Mouse (Mus musculus) hindbrain, embryonic 12.5 days (tissue): Measurements from ENCODE around the gene Sprn. TPM values are rescaled to one million over a fixed set of nuclear protein-coding genes. Genes with fewer than 3 reads are reported as not detected.
"Not testable (repeated sequence)": the region's sequence is repeated elsewhere in the genome, so short reads cannot be mapped to it uniquely, and the experiment has no call there.

ENCODE experiments used
- ATAC-seq: fragments of 200-750 bp; cut with Nextera tagmentation; 2 replicates; pipeline ENCODE4 v1.8.0; 2017; ENCODE audit warnings: moderate TSS enrichment; ENCODE audit not compliant: low FRiP score
- H3K27ac ChIP-seq: fragments of 300-500 bp; sonication (generic); 2 replicates; pipeline ENCODE4 v1.5.1; 2016; ENCODE audit warnings: mild to moderate bottlenecking
- H3K27me3 ChIP-seq: fragments of 300-500 bp; sonication (generic); 2 replicates; pipeline ENCODE4 v1.6.1; 2016; ENCODE audit warnings: mild to moderate bottlenecking
- H3K36me3 ChIP-seq: fragments of 300-500 bp; sonication (generic); 2 replicates; pipeline ENCODE4 v1.6.1; 2016; ENCODE audit warnings: mild to moderate bottlenecking
- H3K4me1 ChIP-seq: fragments of 300-500 bp; sonication (generic); 2 replicates; pipeline ENCODE4 v1.6.1; 2016
- H3K4me2 ChIP-seq: fragments of 300-500 bp; sonication (generic); replicated peaks from 2 replicates; pipeline ENCODE4 v1.6.1; 2016; ENCODE audit warnings: mild to moderate bottlenecking
- H3K4me3 ChIP-seq: fragments of 300-500 bp; sonication (generic); 2 replicates; pipeline ENCODE4 v1.5.1; 2016; ENCODE audit warnings: mild to moderate bottlenecking
- H3K9ac ChIP-seq: fragments of 300-500 bp; sonication (generic); 2 replicates; pipeline ENCODE4 v1.6.1; 2016; ENCODE audit warnings: mild to moderate bottlenecking, moderate library complexity
- H3K9me3 ChIP-seq: fragments of 300-500 bp; sonication (generic); replicated peaks from 2 replicates; pipeline ENCODE4 v1.6.1; 2016; ENCODE audit warnings: mild to moderate bottlenecking
- WGBS: fragments of 180-500 bp; shearing (Covaris S2); methylation state at CpG from one replicate; pipeline ENCODE4 v1.1.7; 2016; 5-methylcytosine and 5-hydroxymethylcytosine counted together
- polyA plus RNA-seq: library from polyadenylated mRNA; unstranded; fragments of >200 nt; fragmentation: Nextera tagmentation; extraction: Ambion mirVana; gene quantifications from 2 replicates; pipeline ENCODE4 v1.2.1, GENCODE M21; 2016

The Sprn gene
- polyA plus RNA-seq, 1 experiment from 2014 or later: 4.6 TPM

- Histone ChIP-seq H3K4me3 (peak within 1 kb of the TSS; percentile 80), H3K4me1 (peaks cover 8% of the 10 kb centered on the region), H3K4me2 (peak within 1 kb of the TSS; percentile 92), H3K9me3 (no peaks in the 10 kb centered on the region), H3K9ac (peak within 1 kb of the TSS; percentile 87), H3K27me3 (no peaks in the 10 kb centered on the region), H3K36me3 (no peaks in the 10 kb centered on the region), H3K27ac (peak within 1 kb of the TSS; percentile 79)
- 2% methylated on average over 39 of the region's 39 CpGs for WGBS
- ATAC-seq: peak; percentile 97
Observed at GRCm38 (mm10) chr7:140137135-140138020, 17.3 kb downstream of the Sprn start, which contains the start of gene Mtg1. Gene Mtg1 (plus strand): TSS chr7:140137564.

- 93% methylated on average over 5 of the region's 5 CpGs for WGBS
- no peaks in the 10 kb centered on the region for H3K9me3 ChIP-seq
- H3K36me3 ChIP-seq: no peaks in the 10 kb centered on the region
- H3K4me1 ChIP-seq: peaks cover 8% of the 10 kb centered on the region
- no peak overlapping the region for H3K4me3 ChIP-seq
- H3K9ac ChIP-seq: no peak overlapping the region
- no peaks in the 10 kb centered on the region for H3K27me3 ChIP-seq
- no peak overlapping the region for H3K27ac ChIP-seq
- H3K4me2 ChIP-seq: no peak overlapping the region
- ATAC-seq: no peak
Observed at GRCm38 (mm10) chr7:140135106-140135770, 19.4 kb downstream of the Sprn start.

DNA sequence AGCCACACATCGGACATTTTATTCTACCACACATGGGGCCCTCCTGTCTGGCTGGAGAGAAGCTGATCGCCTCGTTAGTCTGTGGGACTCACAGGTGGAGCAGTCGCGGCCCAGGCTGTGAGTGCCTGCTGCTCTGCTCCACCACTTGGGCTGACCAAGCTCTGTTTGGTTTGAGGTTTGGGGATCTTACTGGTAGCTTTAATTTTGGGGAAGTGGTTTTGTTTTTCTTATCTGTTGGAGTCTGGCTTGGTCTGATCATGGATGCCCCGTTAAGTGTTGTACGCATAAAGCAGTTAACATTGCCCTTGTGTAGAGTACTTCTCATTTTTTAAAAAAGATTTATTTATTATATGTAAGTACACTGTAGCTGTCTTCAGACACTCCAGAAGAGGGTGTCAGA, 20.6 kb downstream of the Sprn start:
- H3K9me3 ChIP-seq, ATAC-seq, H3K36me3 ChIP-seq, H3K4me3 ChIP-seq, H3K27ac ChIP-seq, H3K4me2 ChIP-seq, H3K9ac ChIP-seq, H3K4me1 ChIP-seq, H3K27me3 ChIP-seq: not testable (repeated sequence)
- 96% methylated on average over 7 of the region's 7 CpGs for WGBS

DNA sequence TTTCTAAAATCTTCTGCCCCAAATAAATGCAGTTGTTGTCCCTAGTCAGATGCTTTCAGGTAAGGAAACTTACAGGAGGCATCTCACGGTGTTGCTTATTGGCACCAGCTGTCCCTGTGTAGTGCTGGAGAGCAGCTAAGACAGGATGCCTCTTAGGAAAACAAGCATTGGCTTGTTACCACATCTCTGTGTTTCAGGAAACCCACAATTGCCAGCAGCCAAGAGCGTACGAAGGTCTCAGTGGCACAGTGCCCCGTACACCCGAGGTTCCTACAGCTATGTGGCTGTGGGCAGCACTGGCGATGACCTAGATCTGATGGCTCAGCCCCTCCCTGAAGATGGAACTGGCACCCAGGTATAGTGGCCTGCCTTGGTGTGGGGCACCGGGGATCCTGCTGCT, 22.5 kb downstream of the Sprn start:
- not testable (repeated sequence) for ATAC-seq, H3K36me3 ChIP-seq, H3K27ac ChIP-seq, H3K27me3 ChIP-seq, H3K4me3 ChIP-seq, H3K9ac ChIP-seq, H3K9me3 ChIP-seq, H3K4me2 ChIP-seq, H3K4me1 ChIP-seq
- 93% methylated on average over 7 of the region's 7 CpGs for WGBS

GRCm38 (mm10) chr7:140127911-140128310, 26.8 kb downstream of the Sprn start:
- no peaks in the 10 kb centered on the region for H3K9me3 ChIP-seq
- no peak overlapping the region for H3K4me3 ChIP-seq
- no peaks in the 10 kb centered on the region for H3K27me3 ChIP-seq
- no peak overlapping the region for H3K9ac ChIP-seq
- peaks cover 7% of the 10 kb centered on the region; the same call in 1 of the 2 replicates for H3K36me3 ChIP-seq
- no peak overlapping the region for H3K4me2 ChIP-seq
- ATAC-seq: no peak
- no peak overlapping the region for H3K27ac ChIP-seq
- peaks cover 5% of the 10 kb centered on the region; the same call in 1 of the 2 replicates for H3K4me1 ChIP-seq
- 95% methylated on average over 2 of the region's 2 CpGs for WGBS

DNA sequence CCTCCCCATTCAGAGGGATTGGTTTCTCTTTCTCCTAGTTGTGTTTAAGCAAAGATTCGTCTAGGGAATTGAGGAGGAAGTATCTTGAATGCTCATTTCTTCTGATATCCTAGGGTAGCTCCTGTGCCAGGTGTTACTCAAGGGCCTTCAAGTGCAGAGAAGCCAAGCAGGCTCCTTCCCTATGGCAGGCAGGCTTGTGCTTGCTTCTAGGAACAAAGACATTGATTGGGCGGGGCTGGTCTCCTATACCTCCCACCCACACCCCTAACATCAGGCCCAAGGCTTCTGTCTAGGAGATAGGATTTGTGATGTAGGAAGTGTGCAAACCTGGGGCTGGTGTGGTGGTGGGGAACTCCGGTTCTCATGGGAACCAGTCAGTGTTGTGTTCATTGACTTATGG, 27.7 kb downstream of the Sprn start:
- no peak overlapping the region for H3K4me2 ChIP-seq
- no peaks in the 10 kb centered on the region for H3K27me3 ChIP-seq
- H3K9me3 ChIP-seq: no peaks in the 10 kb centered on the region
- H3K4me3 ChIP-seq: no peak overlapping the region
- peaks cover 7% of the 10 kb centered on the region; the same call in 1 of the 2 replicates for H3K36me3 ChIP-seq
- H3K9ac ChIP-seq: no peak overlapping the region
- 92% methylated on average over 3 of the region's 3 CpGs for WGBS
- ATAC-seq: no peak
- H3K4me1 ChIP-seq: peaks cover 5% of the 10 kb centered on the region; the same call in 1 of the 2 replicates
- H3K27ac ChIP-seq: no peak overlapping the region

GRCm38 (mm10) chr7:140126022-140126350, 28.7 kb downstream of the Sprn start:
- Histone ChIP-seq H3K4me1 (peaks cover 5% of the 10 kb centered on the region; the same call in 1 of the 2 replicates), H3K36me3 (peaks cover 7% of the 10 kb centered on the region; the same call in 1 of the 2 replicates), H3K27ac (peak overlapping the region; percentile 41; the same call in 1 of the 2 replicates), H3K27me3 (no peaks in the 10 kb centered on the region), H3K9me3 (no peaks in the 10 kb centered on the region), H3K4me2 (peak overlapping the region; percentile 88), H3K4me3 (peak overlapping the region; percentile 71), H3K9ac (peak overlapping the region; percentile 84)
- 9% methylated on average over 5 of the region's 5 CpGs for WGBS
- no peak; the same call in 1 of the 2 replicates for ATAC-seq

DNA sequence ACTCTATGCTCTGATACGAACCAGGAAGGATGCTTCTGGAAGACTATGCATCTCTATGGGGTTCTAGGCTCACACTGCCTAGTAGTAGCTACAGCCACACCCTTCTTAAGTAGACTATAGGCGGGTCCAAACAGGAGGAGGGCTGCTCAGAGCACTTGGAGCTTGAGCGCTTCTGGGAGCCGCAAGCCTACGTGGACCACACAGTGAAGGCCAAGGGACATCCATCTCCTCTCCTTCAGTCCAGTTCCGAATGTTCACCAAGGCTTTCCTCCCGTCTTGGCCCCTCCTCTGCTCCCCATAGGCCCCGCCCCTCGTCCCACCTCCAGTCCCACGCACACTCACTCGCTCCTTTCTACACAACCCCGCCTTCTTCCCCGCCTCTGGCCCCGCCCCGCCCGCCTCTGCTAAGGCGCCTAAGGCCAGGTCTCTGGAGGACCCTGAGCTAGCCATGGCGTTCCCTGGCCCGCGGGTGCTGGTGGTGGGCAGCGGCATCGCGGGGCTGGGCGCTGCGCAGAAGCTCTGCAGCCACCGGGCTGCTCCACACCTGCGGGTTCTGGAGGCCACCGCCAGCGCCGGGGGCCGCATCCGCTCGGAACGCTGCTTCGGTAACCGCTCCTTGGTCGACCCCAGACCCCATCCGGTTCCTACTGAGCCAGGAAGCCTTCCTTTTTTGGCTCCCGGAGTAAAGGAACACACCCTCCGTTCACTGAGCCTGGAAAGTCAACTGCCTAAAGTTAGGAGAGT, 29.2 kb downstream of the Sprn start:
- Histone ChIP-seq H3K9ac (peak overlapping the region; percentile 84), H3K4me2 (peak overlapping the region; percentile 88), H3K27ac (peak overlapping the region; percentile 41; the same call in 1 of the 2 replicates), H3K4me3 (peak overlapping the region; percentile 71), H3K4me1 (peaks cover 5% of the 10 kb centered on the region; the same call in 1 of the 2 replicates), H3K27me3 (no peaks in the 10 kb centered on the region), H3K36me3 (peaks cover 7% of the 10 kb centered on the region; the same call in 1 of the 2 replicates), H3K9me3 (no peaks in the 10 kb centered on the region)
- under 1% methylated on average over 40 of the region's 40 CpGs for WGBS
- peak; percentile 97 for ATAC-seq

DNA sequence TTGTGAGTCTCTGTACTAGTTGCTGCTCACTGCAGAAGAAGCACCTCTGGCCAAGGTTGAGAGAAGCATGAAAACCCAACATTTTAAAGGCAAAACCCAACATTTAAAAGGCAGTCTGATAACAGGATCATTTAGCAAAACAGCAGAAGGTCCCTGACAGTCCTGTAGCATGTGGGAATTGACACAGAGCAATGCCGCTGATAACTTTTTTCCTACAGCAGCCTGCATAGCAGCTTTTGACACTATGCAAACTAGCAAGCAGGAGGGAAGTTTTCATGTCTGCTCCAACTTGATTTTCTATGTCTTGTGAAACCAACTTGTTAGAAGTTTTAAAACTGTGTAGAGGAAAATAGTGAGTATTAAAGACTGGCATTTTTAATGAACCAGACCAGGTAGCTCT, 30.3 kb downstream of the Sprn start:
- H3K36me3 ChIP-seq: no peaks in the 10 kb centered on the region
- 95% methylated on average over 1 of the region's 1 CpGs for WGBS

GRCm38 (mm10) chr7:140122765-140123164, 31.9 kb downstream of the Sprn start:
- 39% methylated on average over 4 of the region's 4 CpGs for WGBS
- Histone ChIP-seq H3K36me3 (no peaks in the 10 kb centered on the region), H3K4me1 (peaks cover 5% of the 10 kb centered on the region; the same call in 1 of the 2 replicates), H3K9me3 (no peaks in the 10 kb centered on the region), H3K4me3 (no peak overlapping the region), H3K4me2 (no peak overlapping the region), H3K27ac (no peak overlapping the region), H3K27me3 (no peaks in the 10 kb centered on the region), H3K9ac (no peak overlapping the region)
- ATAC-seq: no peak

More for the DNA sequence above, 30.3 kb downstream of the Sprn start:
- Histone ChIP-seq H3K4me1 (peaks cover 5% of the 10 kb centered on the region; the same call in 1 of the 2 replicates), H3K4me3 (no peak overlapping the region), H3K4me2 (no peak overlapping the region), H3K27ac (no peak overlapping the region), H3K9ac (no peak overlapping the region), H3K27me3 (no peaks in the 10 kb centered on the region), H3K9me3 (no peaks in the 10 kb centered on the region)
- no peak for ATAC-seq

- 73% methylated on average over 13 of the region's 13 CpGs for WGBS
- no peaks in the 10 kb centered on the region for H3K9me3 ChIP-seq
- H3K4me1 ChIP-seq: peaks cover 8% of the 10 kb centered on the region
- no peak for ATAC-seq
- H3K27ac ChIP-seq: no peak overlapping the region
- no peak overlapping the region for H3K9ac ChIP-seq
- no peak overlapping the region for H3K4me2 ChIP-seq
- no peaks in the 10 kb centered on the region for H3K27me3 ChIP-seq
- no peak overlapping the region for H3K4me3 ChIP-seq
- no peaks in the 10 kb centered on the region for H3K36me3 ChIP-seq
Observed at GRCm38 (mm10) chr7:140121338-140121910, 33.3 kb downstream of the Sprn start.
